Mouse (Mus musculus) lung, embryonic 15.5 days (tissue): ENCODE data around the gene Mef2a. TPM values are rescaled to one million over a fixed set of nuclear protein-coding genes. Genes with fewer than 3 reads are reported as not detected.

Experiments used
- ATAC-seq: fragments of 200-750 bp; cut with Nextera tagmentation; 2 replicates; pipeline ENCODE4 v1.8.0; 2017; ENCODE audit warnings: moderate number of reproducible peaks, borderline replicate concordance; ENCODE audit not compliant: low FRiP score, low TSS enrichment; ENCODE audit errors: extremely low read depth
- H3K27ac ChIP-seq: fragments of 300-500 bp; sonication (generic); 2 replicates; pipeline ENCODE4 v1.5.1; 2015; ENCODE audit warnings: moderate library complexity, mild to moderate bottlenecking, inconsistent platforms
- H3K27me3 ChIP-seq: fragments of 300-500 bp; sonication (generic); 2 replicates; pipeline ENCODE4 v1.6.1; 2015; ENCODE audit warnings: inconsistent platforms
- H3K36me3 ChIP-seq: fragments of 300-500 bp; sonication (generic); 2 replicates; pipeline ENCODE4 v1.6.1; 2015; ENCODE audit warnings: inconsistent platforms
- H3K4me1 ChIP-seq: fragments of 300-500 bp; sonication (generic); 2 replicates; pipeline ENCODE4 v1.6.1; 2015; ENCODE audit warnings: inconsistent platforms
- H3K4me2 ChIP-seq: fragments of 300-500 bp; sonication (generic); 2 replicates; pipeline ENCODE4 v1.6.1; 2015; ENCODE audit warnings: inconsistent platforms, mild to moderate bottlenecking, moderate library complexity
- H3K4me3 ChIP-seq: fragments of 300-500 bp; sonication (generic); 2 replicates; pipeline ENCODE4 v1.5.1; 2015; ENCODE audit warnings: mild to moderate bottlenecking, inconsistent platforms
- H3K9ac ChIP-seq: fragments of 300-500 bp; sonication (generic); 2 replicates; pipeline ENCODE4 v1.6.1; 2015; ENCODE audit warnings: inconsistent platforms
- H3K9me3 ChIP-seq: fragments of 300-500 bp; sonication (generic); 2 replicates; pipeline ENCODE4 v1.6.1; 2016; ENCODE audit warnings: inconsistent platforms
- WGBS: fragments of 180-500 bp; shearing (Covaris S2); methylation state at CpG from one replicate; pipeline ENCODE4 v1.1.7; 2015; 5-methylcytosine and 5-hydroxymethylcytosine counted together
- polyA plus RNA-seq: library from polyadenylated mRNA; unstranded; fragments of >200 nt; fragmentation: Nextera tagmentation; extraction: Ambion mirVana; gene quantifications from 2 replicates; pipeline ENCODE4 v1.2.1, GENCODE M21; 2015

Mef2a gene
- polyA plus RNA-seq, 1 experiment from 2014 or later: 56.3 TPM

DNA sequence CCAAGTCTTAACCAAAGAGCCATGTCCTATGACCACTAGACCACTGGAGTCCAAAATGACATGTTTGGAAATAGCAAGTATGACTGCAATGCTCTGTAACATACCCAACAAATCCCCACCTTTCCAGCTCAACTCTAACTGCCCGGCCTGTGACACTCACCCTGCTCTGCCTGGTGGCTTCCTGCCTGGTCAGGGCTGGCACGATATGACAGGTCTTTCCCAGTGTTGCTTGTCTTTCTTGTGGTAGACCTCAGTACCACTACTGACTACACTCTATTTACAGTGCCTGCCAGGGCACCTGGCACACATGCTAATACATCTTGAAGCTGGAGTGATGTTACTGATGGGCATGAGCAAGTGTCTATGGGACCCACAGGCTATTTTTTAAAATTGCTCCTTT lies 134.9 kb downstream of the Mef2a start:
- Histone ChIP-seq H3K27ac (no peak overlapping the region), H3K27me3 (no peaks in the 10 kb centered on the region), H3K4me1 (peaks cover 6% of the 10 kb centered on the region; the same call in 1 of the 2 replicates), H3K4me3 (no peak overlapping the region), H3K36me3 (peaks cover 51% of the 10 kb centered on the region), H3K9me3 (no peaks in the 10 kb centered on the region), H3K4me2 (no peak overlapping the region), H3K9ac (no peak overlapping the region)
- ATAC-seq: no peak
- WGBS: 92% methylated on average over 2 of the region's 2 CpGs

DNA sequence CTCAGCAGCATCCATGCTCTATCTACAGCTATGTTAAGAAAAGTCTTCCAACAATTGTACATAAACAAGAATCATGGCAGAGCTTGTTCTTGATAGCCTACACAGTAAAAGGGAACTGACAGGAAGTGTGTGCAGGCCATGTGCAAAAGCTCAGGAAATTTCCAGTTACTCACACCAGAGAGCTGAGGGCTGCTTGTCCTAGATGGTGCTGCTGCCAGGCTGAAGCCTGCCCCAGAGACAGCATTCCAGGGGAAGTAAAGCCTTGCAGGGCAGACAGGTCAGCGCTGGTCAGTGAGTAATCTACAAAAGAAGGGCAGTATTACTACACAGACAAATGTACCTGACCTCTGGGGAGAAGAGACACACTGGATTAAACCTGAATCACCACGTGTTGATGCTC lies 136.3 kb downstream of the Mef2a start:
- Histone ChIP-seq H3K27ac (no peak overlapping the region), H3K4me3 (no peak overlapping the region), H3K36me3 (peaks cover 63% of the 10 kb centered on the region), H3K9me3 (no peaks in the 10 kb centered on the region), H3K4me1 (no peaks in the 10 kb centered on the region), H3K27me3 (no peaks in the 10 kb centered on the region), H3K9ac (no peak overlapping the region), H3K4me2 (no peak overlapping the region)
- WGBS: 84% methylated on average over 2 of the region's 2 CpGs
- ATAC-seq: no peak

DNA sequence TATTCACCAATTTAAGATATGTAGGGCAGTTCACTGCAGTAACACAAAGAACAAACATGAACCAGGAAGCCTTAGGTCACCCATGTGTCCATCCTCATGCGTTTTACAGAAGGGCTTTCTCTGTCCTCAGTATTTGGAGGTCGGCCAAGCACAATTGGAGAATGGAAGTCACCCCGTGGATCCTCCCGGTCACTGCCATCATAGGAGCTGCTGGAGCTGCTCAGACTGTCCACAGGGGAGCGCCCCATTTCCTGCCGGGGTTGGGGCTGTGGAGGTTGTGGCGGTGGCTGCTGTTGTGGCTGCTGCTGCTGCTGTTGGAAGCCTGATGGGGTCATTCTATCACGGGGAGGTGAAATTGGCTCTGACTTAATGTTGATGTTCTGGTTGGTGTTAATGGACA lies 137.9 kb downstream of the Mef2a start:
- Histone ChIP-seq H3K27ac (no peak overlapping the region), H3K4me1 (no peaks in the 10 kb centered on the region)
- ATAC-seq: no peak

DNA sequence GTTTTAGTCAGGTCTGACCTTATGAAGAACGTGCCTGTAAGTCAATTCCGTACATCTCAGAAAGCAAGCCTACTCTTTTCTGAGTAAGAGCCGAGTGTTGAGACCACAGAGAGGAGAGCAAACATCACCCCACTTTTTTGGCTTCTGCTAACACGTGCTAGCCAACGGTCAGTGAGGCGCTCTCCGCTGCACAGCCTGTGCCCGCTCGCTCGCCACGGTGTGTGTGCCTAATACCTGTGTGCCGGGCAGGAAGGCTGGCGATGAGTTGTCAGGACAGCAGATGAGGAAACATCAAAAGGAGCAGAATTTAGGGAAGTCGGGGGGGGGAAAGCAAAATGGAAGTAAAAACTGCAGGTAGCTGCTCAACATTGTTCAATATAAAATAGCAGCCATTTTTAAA lies 140.2 kb downstream of the Mef2a start:
- no peak for ATAC-seq
- Histone ChIP-seq H3K4me3 (no peak overlapping the region), H3K4me1 (no peaks in the 10 kb centered on the region), H3K9ac (no peak overlapping the region), H3K4me2 (no peak overlapping the region), H3K27ac (no peak overlapping the region), H3K9me3 (no peaks in the 10 kb centered on the region), H3K27me3 (no peaks in the 10 kb centered on the region), H3K36me3 (peaks cover 50% of the 10 kb centered on the region)
- 85% methylated on average over 14 of the region's 14 CpGs for WGBS

More for the DNA sequence above, 137.9 kb downstream of the Mef2a start:
- H3K4me2 ChIP-seq: no peak overlapping the region
- H3K9me3 ChIP-seq: no peaks in the 10 kb centered on the region
- no peaks in the 10 kb centered on the region for H3K27me3 ChIP-seq
- no peak overlapping the region for H3K4me3 ChIP-seq
- 58% methylated on average over 8 of the region's 8 CpGs for WGBS
- peaks cover 63% of the 10 kb centered on the region for H3K36me3 ChIP-seq
- H3K9ac ChIP-seq: no peak overlapping the region

GRCm38 (mm10) chr7:67230640-67231140 lies 142.0 kb downstream of the Mef2a start:
- H3K9ac ChIP-seq: no peak overlapping the region
- 0 out of 2 replicates have a peak overlapping the region, but pooled peaks have one; percentile 6 for H3K27ac ChIP-seq
- no peak overlapping the region for H3K4me2 ChIP-seq
- no peaks in the 10 kb centered on the region for H3K27me3 ChIP-seq
- no peaks in the 10 kb centered on the region for H3K4me1 ChIP-seq
- ATAC-seq: no peak
- H3K36me3 ChIP-seq: peaks cover 46% of the 10 kb centered on the region
- H3K4me3 ChIP-seq: no peak overlapping the region
- WGBS: 71% methylated on average over 3 of the region's 3 CpGs
- H3K9me3 ChIP-seq: no peaks in the 10 kb centered on the region

- Histone ChIP-seq H3K36me3 (peaks cover 44% of the 10 kb centered on the region), H3K9me3 (no peaks in the 10 kb centered on the region), H3K9ac (no peak overlapping the region), H3K27ac (no peak overlapping the region), H3K4me2 (no peak overlapping the region), H3K4me3 (no peak overlapping the region), H3K4me1 (no peaks in the 10 kb centered on the region), H3K27me3 (no peaks in the 10 kb centered on the region)
- WGBS: 84% methylated on average over 3 of the region's 3 CpGs
- ATAC-seq: no peak
These were observed 142.4 kb downstream of the Mef2a start for GRCm38 (mm10) chr7:67230221-67230620.

- Histone ChIP-seq H3K4me3 (no peak overlapping the region), H3K9ac (no peak overlapping the region), H3K36me3 (peaks cover 38% of the 10 kb centered on the region), H3K4me2 (no peak overlapping the region), H3K9me3 (no peaks in the 10 kb centered on the region), H3K27ac (no peak overlapping the region), H3K4me1 (no peaks in the 10 kb centered on the region), H3K27me3 (no peaks in the 10 kb centered on the region)
- ATAC-seq: no peak
- 84% methylated on average over 3 of the region's 3 CpGs for WGBS
These were observed 143.0 kb downstream of the Mef2a start for GRCm38 (mm10) chr7:67229701-67230100.

- ATAC-seq: no peak
- no peak overlapping the region for H3K27ac ChIP-seq
- 65% methylated on average over 5 of the region's 5 CpGs for WGBS
- peaks cover 3% of the 10 kb centered on the region; the same call in 1 of the 2 replicates for H3K4me1 ChIP-seq
- H3K9ac ChIP-seq: no peak overlapping the region
- peaks cover 32% of the 10 kb centered on the region for H3K36me3 ChIP-seq
- H3K27me3 ChIP-seq: no peaks in the 10 kb centered on the region
- no peak overlapping the region for H3K4me2 ChIP-seq
- H3K9me3 ChIP-seq: no peaks in the 10 kb centered on the region
- H3K4me3 ChIP-seq: no peak overlapping the region
These were observed 143.6 kb downstream of the Mef2a start for GRCm38 (mm10) chr7:67228891-67229602.

GRCm38 (mm10) chr7:67228390-67228789 lies 144.3 kb downstream of the Mef2a start:
- Histone ChIP-seq H3K4me1 (peaks cover 10% of the 10 kb centered on the region; the same call in 1 of the 2 replicates), H3K9me3 (no peaks in the 10 kb centered on the region), H3K27ac (no peak overlapping the region), H3K4me3 (no peak overlapping the region), H3K4me2 (no peak overlapping the region), H3K36me3 (peaks cover 32% of the 10 kb centered on the region), H3K9ac (no peak overlapping the region), H3K27me3 (no peaks in the 10 kb centered on the region)
- WGBS: 67% methylated on average over 3 of the region's 3 CpGs
- ATAC-seq: no peak

GRCm38 (mm10) chr7:67227538-67227937 lies 145.1 kb downstream of the Mef2a start:
- 75% methylated on average over 1 of the region's 1 CpGs for WGBS
- Histone ChIP-seq H3K36me3 (peaks cover 28% of the 10 kb centered on the region), H3K4me1 (peaks cover 16% of the 10 kb centered on the region; the same call in 1 of the 2 replicates), H3K4me3 (no peak overlapping the region), H3K27me3 (no peaks in the 10 kb centered on the region), H3K27ac (no peak overlapping the region), H3K4me2 (no peak overlapping the region), H3K9me3 (no peaks in the 10 kb centered on the region), H3K9ac (no peak overlapping the region)
- no peak for ATAC-seq

DNA sequence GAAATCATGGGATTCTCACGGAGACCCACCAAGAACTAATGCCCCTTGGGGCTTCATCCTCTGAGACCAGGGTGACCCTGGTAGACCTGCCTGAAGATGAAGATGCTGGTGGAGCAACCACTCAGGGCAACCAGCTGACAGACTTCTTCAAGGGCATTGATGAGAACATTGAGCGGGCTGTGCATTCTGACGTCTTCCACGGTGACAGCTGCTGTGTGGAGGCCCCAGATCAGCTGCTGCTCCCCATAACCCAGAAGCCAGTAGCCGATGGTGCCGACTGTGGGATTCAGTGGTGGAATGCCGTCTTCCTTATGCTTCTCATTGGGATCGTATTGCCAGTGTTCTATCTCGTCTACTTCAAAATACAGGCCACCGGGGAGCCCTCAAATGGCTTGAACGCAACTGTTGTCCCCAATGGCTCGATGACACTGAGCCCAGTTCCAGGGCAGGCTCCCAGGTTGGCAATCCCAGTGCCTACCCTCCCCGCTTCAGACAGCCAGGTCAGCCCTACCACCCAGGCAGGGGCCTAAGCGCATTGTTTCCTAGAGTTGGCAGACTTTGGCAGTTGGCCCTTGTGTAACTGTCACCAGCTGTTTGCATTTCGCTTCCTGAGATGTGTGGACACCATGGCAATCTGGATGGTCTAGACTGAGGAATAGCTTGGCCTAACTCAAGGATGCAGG lies 146.6 kb downstream of the Mef2a start:
- Histone ChIP-seq H3K9ac (no peak overlapping the region), H3K4me2 (no peak overlapping the region), H3K4me1 (peaks cover 21% of the 10 kb centered on the region; the same call in 1 of the 2 replicates), H3K4me3 (no peak overlapping the region), H3K9me3 (no peaks in the 10 kb centered on the region), H3K27ac (no peak overlapping the region), H3K27me3 (no peaks in the 10 kb centered on the region), H3K36me3 (peaks cover 18% of the 10 kb centered on the region)
- 92% methylated on average over 15 of the region's 15 CpGs for WGBS
- ATAC-seq: no peak

DNA sequence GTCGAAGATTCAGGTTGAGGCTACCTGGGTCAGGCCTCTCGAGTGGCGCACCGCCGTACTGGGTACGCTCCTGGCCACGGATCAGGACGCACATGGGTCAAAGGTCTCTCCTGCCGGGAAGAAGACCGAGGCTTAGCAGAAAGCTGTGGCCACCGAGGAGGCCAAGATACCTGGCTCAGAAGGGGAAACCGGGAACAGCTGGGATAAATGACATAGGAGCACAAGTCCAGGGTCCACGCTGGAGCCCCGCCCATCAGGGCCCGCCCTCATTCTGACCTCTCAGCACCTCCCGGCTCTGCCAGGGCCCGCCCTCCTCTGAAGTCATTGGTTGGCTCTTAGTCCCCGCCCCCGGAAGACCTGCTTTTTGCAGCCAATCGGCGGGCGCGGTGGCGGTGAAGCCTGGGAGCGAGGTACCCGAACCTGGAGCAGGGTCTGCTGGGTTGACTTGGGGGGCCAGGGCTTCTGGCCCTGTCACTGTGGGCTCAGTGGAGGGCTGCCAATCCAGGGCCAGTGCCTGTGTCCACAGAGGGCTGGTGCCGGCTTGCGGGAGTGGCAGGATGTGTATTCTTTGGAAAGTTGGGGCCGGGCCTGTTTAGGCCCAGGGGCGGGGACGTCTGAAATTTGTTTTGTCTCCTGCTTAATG lies 150.3 kb downstream of the Mef2a start, which contains the start of gene Lysmd4:
Gene Lysmd4, plus strand, starts transcription at position 325 of the 643 bp plus-strand sequence.
- no peak within 1 kb of the TSS for H3K27ac ChIP-seq
- no peaks in the 10 kb centered on the region for H3K27me3 ChIP-seq
- H3K4me3 ChIP-seq: peak within 1 kb of the TSS; percentile 58
- ATAC-seq: peak; percentile 97
- peaks cover 21% of the 10 kb centered on the region; the same call in 1 of the 2 replicates for H3K4me1 ChIP-seq
- H3K9ac ChIP-seq: peak within 1 kb of the TSS; percentile 67
- 3% methylated on average over 31 of the region's 31 CpGs for WGBS
- H3K36me3 ChIP-seq: peaks cover 15% of the 10 kb centered on the region
- no peaks in the 10 kb centered on the region for H3K9me3 ChIP-seq
- peak within 1 kb of the TSS; percentile 78 for H3K4me2 ChIP-seq
